Mouse (Mus musculus) small intestine, adult 2 months (tissue): ENCODE data around the gene Dock3.

Experiments used
- CTCF ChIP-seq: fragments of 200-500 bp; IDR thresholded peaks from 2 replicates; pipeline ENCODE4 v1.5.1; 2012; ENCODE audit warnings: low read depth, mild to moderate bottlenecking, control low read depth, inconsistent platforms, low read length, moderate library complexity, mixed read lengths; ENCODE audit not compliant: insufficient replicate concordance, insufficient read length; ENCODE audit errors: extremely low read depth
- POLR2A ChIP-seq: fragments of 200-500 bp; IDR thresholded peaks from 2 replicates; pipeline ENCODE4 v1.6.1; 2012; ENCODE audit warnings: low read depth, mild to moderate bottlenecking, control low read depth, inconsistent platforms, low read length, moderate library complexity

GRCm38 (mm10) chr9:106881071-106881755 is 350.5 kb downstream of the Dock3 start:
- TF ChIP-seq POLR2A (no peak), CTCF (no peak)
